Mouse (Mus musculus) midbrain, embryonic 13.5 days (tissue): Measurements from ENCODE around the gene Zranb3. TPM values are rescaled to one million over a fixed set of nuclear protein-coding genes. Genes with fewer than 3 reads are reported as not detected.

Experiments
- ATAC-seq: fragments of 200-750 bp; cut with Nextera tagmentation; 2 replicates; pipeline ENCODE4 v1.8.0; 2017; ENCODE audit warnings: mild to moderate bottlenecking, moderate TSS enrichment, moderate library complexity
- H3K27ac ChIP-seq: fragments of 300-500 bp; sonication (generic); 2 replicates; pipeline ENCODE4 v1.5.1; 2015; ENCODE audit warnings: inconsistent platforms, mild to moderate bottlenecking, moderate library complexity
- H3K27me3 ChIP-seq: fragments of 300-500 bp; sonication (generic); 2 replicates; pipeline ENCODE4 v1.6.1; 2015; ENCODE audit warnings: mild to moderate bottlenecking, inconsistent platforms
- H3K36me3 ChIP-seq: fragments of 300-500 bp; sonication (generic); 2 replicates; pipeline ENCODE4 v1.6.1; 2015; ENCODE audit warnings: mild to moderate bottlenecking, inconsistent platforms
- H3K4me1 ChIP-seq: fragments of 300-500 bp; sonication (generic); replicated peaks from 2 replicates; pipeline ENCODE4 v1.6.1; 2015; ENCODE audit warnings: inconsistent platforms
- H3K4me2 ChIP-seq: fragments of 300-500 bp; sonication (generic); replicated peaks from 2 replicates; pipeline ENCODE4 v1.6.1; 2015; ENCODE audit warnings: moderate library complexity, mild to moderate bottlenecking, inconsistent platforms
- H3K4me3 ChIP-seq: fragments of 300-500 bp; sonication (generic); replicated peaks from 2 replicates; pipeline ENCODE4 v1.5.1; 2015; ENCODE audit warnings: mild to moderate bottlenecking, inconsistent platforms
- H3K9ac ChIP-seq: fragments of 300-500 bp; sonication (generic); replicated peaks from 2 replicates; pipeline ENCODE4 v1.6.1; 2015; ENCODE audit warnings: mild to moderate bottlenecking, inconsistent platforms
- H3K9me3 ChIP-seq: fragments of 300-500 bp; sonication (generic); 2 replicates; pipeline ENCODE4 v1.6.1; 2016; ENCODE audit warnings: mild to moderate bottlenecking, inconsistent platforms
- WGBS: fragments of 180-500 bp; shearing (Covaris S2); methylation state at CpG from one replicate; pipeline ENCODE4 v1.1.7; 2015; 5-methylcytosine and 5-hydroxymethylcytosine counted together
- polyA plus RNA-seq: library from polyadenylated mRNA; unstranded; fragments of >200 nt; fragmentation: Nextera tagmentation; extraction: Ambion mirVana; gene quantifications from 2 replicates; pipeline ENCODE4 v1.2.1, GENCODE M21; 2015

Gene Zranb3
- polyA plus RNA-seq, 1 experiment from 2014 or later: 6.2 TPM

DNA sequence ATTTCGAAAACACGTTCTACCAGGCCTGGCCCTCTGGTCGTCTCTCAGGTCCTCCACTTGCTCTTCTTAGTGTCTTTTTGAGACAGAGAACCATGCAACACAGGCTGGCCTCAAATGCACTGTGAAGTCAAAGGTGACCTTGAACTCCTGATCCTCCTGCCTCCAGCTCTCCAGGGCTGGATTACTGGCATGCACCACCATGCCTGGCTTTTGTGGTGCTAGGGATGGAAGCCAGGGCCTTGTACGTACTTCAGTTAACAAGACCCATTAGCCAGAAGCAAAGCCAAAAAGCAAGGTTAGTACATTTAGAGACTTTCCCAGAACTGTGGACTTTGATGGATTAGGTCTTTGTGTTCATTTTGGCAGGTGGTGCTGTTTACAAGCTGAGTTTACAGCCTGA, 150.6 kb downstream of the Zranb3 start:
- no peak overlapping the region for H3K27ac ChIP-seq
- 87% methylated on average over 4 of the region's 4 CpGs for WGBS
- no peak overlapping the region for H3K9ac ChIP-seq

GRCm38 (mm10) chr1:127948748-127949147, 154.1 kb downstream of the Zranb3 start:
- no peaks in the 10 kb centered on the region for H3K27me3 ChIP-seq
- ATAC-seq: no peak
- H3K36me3 ChIP-seq: peaks cover 23% of the 10 kb centered on the region
- no peak overlapping the region for H3K27ac ChIP-seq
- no peak overlapping the region for H3K4me2 ChIP-seq
- H3K9ac ChIP-seq: no peak overlapping the region
- 95% methylated on average over 5 of the region's 5 CpGs for WGBS
- H3K9me3 ChIP-seq: no peaks in the 10 kb centered on the region
- H3K4me3 ChIP-seq: no peak overlapping the region
- H3K4me1 ChIP-seq: no peaks in the 10 kb centered on the region

More for the DNA sequence above, 150.6 kb downstream of the Zranb3 start:
- Histone ChIP-seq H3K4me1 (no peaks in the 10 kb centered on the region), H3K36me3 (peaks cover 15% of the 10 kb centered on the region), H3K9me3 (no peaks in the 10 kb centered on the region), H3K27me3 (no peaks in the 10 kb centered on the region), H3K4me2 (no peak overlapping the region), H3K4me3 (no peak overlapping the region)
- ATAC-seq: no peak

- Histone ChIP-seq H3K4me1 (no peaks in the 10 kb centered on the region), H3K36me3 (peaks cover 42% of the 10 kb centered on the region), H3K27me3 (no peaks in the 10 kb centered on the region), H3K9ac (no peak overlapping the region), H3K4me3 (no peak overlapping the region), H3K9me3 (no peaks in the 10 kb centered on the region), H3K27ac (no peak overlapping the region), H3K4me2 (no peak overlapping the region)
- 88% methylated on average over 5 of the region's 5 CpGs for whole genome bisulfite sequencing
- no peak for ATAC-seq
Observed at GRCm38 (mm10) chr1:127946615-127947249, 156.1 kb downstream of the Zranb3 start.

DNA sequence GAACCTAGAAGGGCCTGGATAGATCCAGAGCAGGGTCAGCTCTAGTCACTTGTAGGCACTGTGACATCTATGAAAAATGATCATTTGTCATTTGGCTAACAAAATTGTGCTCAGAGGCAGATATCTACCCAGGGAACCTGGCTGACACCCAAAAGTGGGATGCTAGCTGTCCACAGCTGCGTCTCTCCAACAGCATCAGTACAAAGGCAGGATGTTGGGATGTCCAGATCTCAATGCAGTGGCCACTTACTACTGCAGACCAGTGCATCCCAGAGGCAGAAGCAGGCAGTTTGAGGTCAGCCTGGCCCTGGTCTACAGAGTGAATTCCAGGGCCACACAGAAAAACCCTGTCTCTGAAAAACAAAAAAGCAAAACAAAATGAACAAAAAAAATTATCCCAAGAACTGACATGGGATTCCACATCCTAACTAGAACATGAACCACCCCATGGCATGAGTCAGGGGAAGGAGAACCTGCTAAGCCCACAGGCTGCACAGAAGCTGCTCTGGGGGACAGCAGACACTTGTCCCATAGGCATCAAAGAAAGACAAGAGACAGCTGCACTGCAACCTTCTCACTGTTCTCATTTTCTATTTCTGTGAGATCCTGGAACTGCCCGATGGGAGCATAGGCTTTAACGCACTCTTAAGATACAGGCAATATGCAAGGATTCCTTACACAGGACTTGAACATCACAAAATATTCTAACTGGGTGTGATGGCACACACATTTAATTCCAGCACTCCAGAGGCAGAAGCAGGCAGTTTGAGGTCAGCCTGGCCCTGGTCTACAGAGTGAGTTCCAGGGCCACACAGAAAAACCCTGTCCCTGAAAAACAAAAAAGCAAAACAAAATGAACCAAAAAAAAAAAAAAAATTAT, 156.9 kb downstream of the Zranb3 start:
- H3K27ac ChIP-seq: no peak overlapping the region
- no peak overlapping the region for H3K4me3 ChIP-seq
- H3K36me3 ChIP-seq: peaks cover 48% of the 10 kb centered on the region
- no peaks in the 10 kb centered on the region for H3K9me3 ChIP-seq
- H3K4me2 ChIP-seq: no peak overlapping the region
- no peak overlapping the region for H3K9ac ChIP-seq
- no peaks in the 10 kb centered on the region for H3K27me3 ChIP-seq
- no peaks in the 10 kb centered on the region for H3K4me1 ChIP-seq
- 88% methylated on average over 3 of the region's 3 CpGs for WGBS
- ATAC-seq: no peak

GRCm38 (mm10) chr1:127943516-127943915, 159.3 kb downstream of the Zranb3 start:
- no peak overlapping the region for H3K4me2 ChIP-seq
- no peaks in the 10 kb centered on the region for H3K9me3 ChIP-seq
- 89% methylated on average over 6 of the region's 6 CpGs for WGBS
- no peak overlapping the region for H3K27ac ChIP-seq
- no peak overlapping the region for H3K4me3 ChIP-seq
- no peaks in the 10 kb centered on the region for H3K27me3 ChIP-seq
- H3K9ac ChIP-seq: no peak overlapping the region
- H3K4me1 ChIP-seq: no peaks in the 10 kb centered on the region
- peaks cover 71% of the 10 kb centered on the region for H3K36me3 ChIP-seq
- ATAC-seq: no peak

- no peaks in the 10 kb centered on the region for H3K9me3 ChIP-seq
Observed at GRCm38 (mm10) chr1:127942231-127942630, 160.6 kb downstream of the Zranb3 start.

GRCm38 (mm10) chr1:127937277-127937676, 165.6 kb downstream of the Zranb3 start:
- Histone ChIP-seq H3K36me3 (peaks cover 76% of the 10 kb centered on the region), H3K9me3 (no peaks in the 10 kb centered on the region), H3K9ac (no peak overlapping the region), H3K4me1 (no peaks in the 10 kb centered on the region), H3K27ac (no peak overlapping the region), H3K27me3 (no peaks in the 10 kb centered on the region), H3K4me3 (no peak overlapping the region), H3K4me2 (no peak overlapping the region)
- no peak for ATAC-seq
- 78% methylated on average over 8 of the region's 8 CpGs for WGBS

More at GRCm38 (mm10) chr1:127942231-127942630, 160.6 kb downstream of the Zranb3 start:
- Histone ChIP-seq H3K4me2 (no peak overlapping the region), H3K4me3 (no peak overlapping the region), H3K36me3 (peaks cover 72% of the 10 kb centered on the region), H3K27me3 (no peaks in the 10 kb centered on the region), H3K27ac (no peak overlapping the region), H3K9ac (no peak overlapping the region), H3K4me1 (no peaks in the 10 kb centered on the region)
- 0 out of 2 replicates have a peak, but pooled peaks have one; percentile 20 for ATAC-seq
- 91% methylated on average over 10 of the region's 10 CpGs for WGBS

GRCm38 (mm10) chr1:127934322-127934721, 168.5 kb downstream of the Zranb3 start:
- 96% methylated on average over 5 of the region's 5 CpGs for WGBS

DNA sequence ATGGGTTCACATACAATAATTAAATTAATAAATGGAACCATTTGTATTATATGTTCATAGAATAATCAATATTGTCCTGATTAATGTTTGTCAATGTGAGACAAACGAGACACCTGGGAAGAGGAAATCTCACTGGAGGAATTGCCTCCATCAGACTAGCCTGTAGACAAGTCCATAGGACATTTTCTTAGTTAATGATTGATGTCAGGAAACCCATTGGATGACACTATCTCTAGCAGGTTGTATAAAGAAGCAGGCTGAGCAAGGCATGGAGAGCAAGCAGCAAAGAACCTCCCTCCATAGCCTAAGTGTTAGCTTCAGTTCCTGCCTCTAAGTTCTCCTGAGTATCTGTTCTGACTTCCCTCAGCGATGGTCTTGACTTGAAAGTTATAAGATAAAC, 169.4 kb downstream of the Zranb3 start:
- ATAC-seq: no peak
- no peak overlapping the region for H3K9ac ChIP-seq
- H3K4me1 ChIP-seq: no peaks in the 10 kb centered on the region
- H3K4me3 ChIP-seq: no peak overlapping the region
- no peak overlapping the region for H3K4me2 ChIP-seq
- no peaks in the 10 kb centered on the region for H3K9me3 ChIP-seq
- no peak overlapping the region for H3K27ac ChIP-seq
- H3K27me3 ChIP-seq: no peaks in the 10 kb centered on the region
- H3K36me3 ChIP-seq: peaks cover 55% of the 10 kb centered on the region
- WGBS: 95% methylated on average over 2 of the region's 2 CpGs

More at GRCm38 (mm10) chr1:127934322-127934721, 168.5 kb downstream of the Zranb3 start:
- Histone ChIP-seq H3K27me3 (no peaks in the 10 kb centered on the region), H3K9ac (no peak overlapping the region), H3K4me3 (no peak overlapping the region), H3K4me1 (no peaks in the 10 kb centered on the region), H3K4me2 (no peak overlapping the region), H3K9me3 (no peaks in the 10 kb centered on the region), H3K27ac (no peak overlapping the region), H3K36me3 (peaks cover 59% of the 10 kb centered on the region)
- no peak for ATAC-seq

DNA sequence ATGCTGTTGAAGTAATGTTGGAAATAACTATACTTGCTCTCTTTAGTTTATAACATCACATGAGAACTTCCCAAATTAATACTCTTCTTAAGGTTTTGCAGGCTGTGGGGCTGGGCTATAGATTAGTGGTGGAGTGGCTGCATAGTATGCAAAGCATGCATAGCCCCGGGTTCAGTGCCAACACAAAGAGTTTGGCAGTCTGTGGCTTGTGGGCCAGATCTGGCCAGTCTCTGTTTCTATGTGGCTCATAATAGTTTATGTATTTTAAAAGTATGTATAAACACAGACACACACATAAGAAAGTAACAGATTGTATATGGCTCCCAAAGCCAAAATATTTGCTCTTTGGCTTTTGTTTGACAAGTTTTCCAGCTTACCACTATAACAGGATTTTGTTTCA, 187.0 kb downstream of the Zranb3 start:
- Histone ChIP-seq H3K27ac (no peak overlapping the region), H3K9ac (no peak overlapping the region), H3K9me3 (no peaks in the 10 kb centered on the region), H3K4me1 (no peaks in the 10 kb centered on the region), H3K4me2 (no peak overlapping the region), H3K36me3 (peaks cover 28% of the 10 kb centered on the region), H3K4me3 (no peak overlapping the region), H3K27me3 (no peaks in the 10 kb centered on the region)
- ATAC-seq: no peak
- WGBS: 69% methylated on average over 1 of the region's 1 CpGs

DNA sequence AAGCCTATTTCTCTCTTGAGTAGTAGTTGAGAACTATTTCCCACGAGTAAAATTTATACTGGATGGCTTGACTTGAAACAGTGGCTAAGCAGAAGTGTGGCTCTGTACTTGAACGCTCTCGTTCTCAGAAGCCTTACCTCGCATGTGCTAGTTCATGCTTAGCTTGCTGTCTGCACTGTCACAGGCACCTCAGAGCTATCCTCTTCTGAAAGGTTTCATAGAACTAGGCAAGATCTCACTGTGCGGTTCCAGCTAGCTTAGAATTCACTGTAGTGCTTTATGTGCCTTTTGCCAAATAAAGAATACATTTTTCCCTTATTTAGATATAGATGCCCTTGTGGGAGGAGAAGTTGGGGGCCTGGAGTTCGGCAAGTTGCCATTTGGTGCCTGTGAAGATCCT, 187.5 kb downstream of the Zranb3 start:
- ATAC-seq: no peak
- 89% methylated on average over 6 of the region's 6 CpGs for WGBS

DNA sequence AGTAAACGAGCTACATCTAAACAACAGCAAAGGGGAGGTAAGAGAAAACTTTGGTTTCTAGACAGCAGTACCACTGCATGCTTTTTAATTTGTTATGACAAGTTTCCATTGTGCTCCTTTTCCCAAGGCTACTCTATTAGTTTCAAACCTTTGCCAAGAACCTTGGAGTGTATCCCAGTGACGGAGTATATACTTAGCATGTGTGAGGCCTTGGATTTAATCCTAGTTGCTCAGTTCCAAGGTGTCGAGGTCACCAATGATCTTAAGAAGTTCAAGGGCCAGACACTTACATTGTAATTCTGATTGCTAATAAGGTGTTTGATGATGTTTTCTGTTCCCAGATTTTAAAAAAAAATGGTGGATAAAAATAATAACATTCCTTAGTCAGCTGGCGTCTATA, 189.7 kb downstream of the Zranb3 start:
- H3K36me3 ChIP-seq: peaks cover 19% of the 10 kb centered on the region

More for the DNA sequence above, 187.5 kb downstream of the Zranb3 start:
- Histone ChIP-seq H3K4me3 (no peak overlapping the region), H3K36me3 (peaks cover 26% of the 10 kb centered on the region), H3K9me3 (no peaks in the 10 kb centered on the region), H3K27me3 (no peaks in the 10 kb centered on the region), H3K9ac (no peak overlapping the region), H3K4me1 (no peaks in the 10 kb centered on the region), H3K4me2 (no peak overlapping the region), H3K27ac (no peak overlapping the region)

More for the DNA sequence above, 189.7 kb downstream of the Zranb3 start:
- H3K4me2 ChIP-seq: no peak overlapping the region
- ATAC-seq: no peak
- WGBS: 90% methylated on average over 4 of the region's 4 CpGs
- H3K4me1 ChIP-seq: no peaks in the 10 kb centered on the region
- H3K27ac ChIP-seq: no peak overlapping the region
- no peak overlapping the region for H3K9ac ChIP-seq
- no peak overlapping the region for H3K4me3 ChIP-seq
- no peaks in the 10 kb centered on the region for H3K9me3 ChIP-seq
- H3K27me3 ChIP-seq: no peaks in the 10 kb centered on the region
